Mouse (Mus musculus): ENCODE measurements at regions not wholly inside any gene's neighbourhood (a gene's known extent, or its start where the extent isn't known, plus 50 kb on each side); places are given as distances from the start of the nearest gene placed in this dataset.

DNA sequence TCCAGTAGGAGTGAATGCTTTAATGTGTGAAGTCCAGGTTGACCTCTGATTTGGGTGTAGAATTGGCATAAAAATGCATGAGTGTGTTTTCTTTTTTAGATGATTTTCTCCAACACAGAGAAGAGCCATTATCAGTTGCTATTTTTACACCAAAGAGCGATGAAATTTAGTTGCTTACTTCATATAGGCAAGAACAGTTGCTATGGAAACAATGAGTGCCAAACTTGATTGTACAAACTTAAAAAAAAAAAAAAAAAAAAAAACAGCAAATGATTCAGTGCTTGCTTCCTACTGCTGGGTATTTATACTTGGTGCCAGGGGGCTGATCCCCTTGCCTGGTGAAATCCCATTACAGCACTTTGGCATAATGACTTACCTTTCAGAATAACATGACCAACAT is 268.0 kb downstream of the Sec23a start:
- no peaks in the 10 kb centered on the region for H3K27me3 ChIP-seq (replicated peaks)
- 49% methylated on average over 1 of the region's 1 CpGs for WGBS
- H3K4me3 ChIP-seq = no peak overlapping the region
- ATAC-seq (ENCODE audit: extremely low read depth, insufficient number of reproducible peaks, low FRiP score, low TSS enrichment) = no peak
- H3K4me2 ChIP-seq = no peak overlapping the region
- H3K36me3 ChIP-seq = no peaks in the 10 kb centered on the region
- H3K4me1 ChIP-seq = peaks cover 9% of the 10 kb centered on the region
- H3K9ac ChIP-seq = no peak overlapping the region
- no peaks in the 10 kb centered on the region for H3K9me3 ChIP-seq
- no peak overlapping the region for H3K27ac ChIP-seq (replicated peaks)

DNA sequence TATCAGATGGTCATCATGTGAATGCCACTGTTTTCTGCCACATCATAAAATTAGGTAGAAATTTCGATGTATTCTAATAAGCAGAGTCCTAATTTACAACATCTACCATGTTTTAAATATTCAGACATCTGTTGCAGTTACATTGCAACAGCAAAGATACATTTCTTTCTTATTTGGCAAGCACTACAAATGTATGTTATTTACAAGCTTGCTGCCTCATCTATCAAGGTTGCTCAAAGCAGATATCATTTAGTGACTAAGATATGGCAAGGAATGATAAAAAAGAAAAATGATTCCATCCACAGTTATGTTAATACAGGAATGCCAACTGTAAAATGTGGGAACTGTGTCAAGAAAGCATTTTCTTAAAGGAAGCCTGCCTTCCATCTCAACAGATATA is 283.7 kb downstream of the Sec23a start:
- H3K9ac ChIP-seq = no peak overlapping the region
- no peaks in the 10 kb centered on the region for H3K9me3 ChIP-seq
- no peaks in the 10 kb centered on the region for H3K36me3 ChIP-seq
- no peak for ATAC-seq (ENCODE audit: extremely low read depth, insufficient number of reproducible peaks, low FRiP score, low TSS enrichment)
- 37% methylated on average over 1 of the region's 1 CpGs for WGBS
- no peak overlapping the region for H3K4me3 ChIP-seq
- H3K4me1 ChIP-seq = no peaks in the 10 kb centered on the region
- no peaks in the 10 kb centered on the region for H3K27me3 ChIP-seq (replicated peaks)
- no peak overlapping the region for H3K4me2 ChIP-seq
- no peak overlapping the region for H3K27ac ChIP-seq (replicated peaks)

DNA sequence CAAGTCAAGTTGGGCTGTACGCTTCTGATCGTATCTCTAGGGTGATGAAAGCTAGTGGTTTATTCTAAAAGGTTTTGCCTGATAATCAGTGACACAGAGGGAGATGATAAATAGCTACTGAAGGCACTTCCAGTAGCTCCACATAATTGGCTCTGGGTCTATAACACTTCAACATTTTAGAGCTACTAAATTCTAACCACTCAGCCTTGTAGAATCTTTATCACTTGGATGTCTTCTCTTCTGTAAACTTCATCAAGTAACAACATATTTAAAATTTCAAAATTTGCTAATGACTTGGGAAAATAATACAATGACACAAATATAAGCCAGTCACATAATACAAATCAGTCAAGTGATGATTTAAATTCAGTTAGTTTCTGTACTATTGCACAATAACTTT is 284.3 kb downstream of the Sec23a start:
- no peaks in the 10 kb centered on the region for H3K4me1 ChIP-seq
- H3K9me3 ChIP-seq = no peaks in the 10 kb centered on the region
- H3K4me2 ChIP-seq = no peak overlapping the region
- no peaks in the 10 kb centered on the region for H3K36me3 ChIP-seq
- no peak overlapping the region for H3K9ac ChIP-seq
- H3K4me3 ChIP-seq = no peak overlapping the region
- no peak overlapping the region for H3K27ac ChIP-seq (replicated peaks)
- 74% methylated on average over 2 of the region's 2 CpGs for whole genome bisulfite sequencing
- no peaks in the 10 kb centered on the region for H3K27me3 ChIP-seq (replicated peaks)
- no peak for ATAC-seq (ENCODE audit: extremely low read depth, insufficient number of reproducible peaks, low FRiP score, low TSS enrichment)

DNA sequence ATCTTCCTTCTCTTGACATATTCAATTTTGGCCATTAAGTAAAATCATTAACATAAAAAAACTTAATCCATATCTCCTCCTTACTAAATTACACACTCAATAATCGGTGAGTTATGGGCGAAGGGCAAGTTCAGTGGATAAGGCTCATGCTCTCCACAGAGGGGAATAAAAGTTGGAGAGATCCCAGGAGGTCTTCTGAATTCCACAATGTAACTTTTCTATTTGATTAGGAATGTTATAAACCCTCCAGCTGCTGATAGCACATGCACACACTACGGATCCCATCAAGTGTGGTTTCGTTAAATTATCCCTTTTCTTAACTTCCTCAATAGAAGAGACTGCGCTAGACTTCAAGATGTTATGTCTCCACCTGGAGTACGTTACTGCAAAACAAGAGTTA is 293.9 kb downstream of the Sec23a start:
- Histone ChIP-seq H3K4me2 (no peak overlapping the region), H3K27ac (replicated peaks) (no peak overlapping the region), H3K4me3 (no peak overlapping the region), H3K4me1 (no peaks in the 10 kb centered on the region), H3K9me3 (no peaks in the 10 kb centered on the region), H3K9ac (no peak overlapping the region), H3K36me3 (no peaks in the 10 kb centered on the region), H3K27me3 (replicated peaks) (no peaks in the 10 kb centered on the region)
- 79% methylated on average over 6 of the region's 6 CpGs for WGBS
- ATAC-seq (ENCODE audit: extremely low read depth, insufficient number of reproducible peaks, low FRiP score, low TSS enrichment) = no peak

DNA sequence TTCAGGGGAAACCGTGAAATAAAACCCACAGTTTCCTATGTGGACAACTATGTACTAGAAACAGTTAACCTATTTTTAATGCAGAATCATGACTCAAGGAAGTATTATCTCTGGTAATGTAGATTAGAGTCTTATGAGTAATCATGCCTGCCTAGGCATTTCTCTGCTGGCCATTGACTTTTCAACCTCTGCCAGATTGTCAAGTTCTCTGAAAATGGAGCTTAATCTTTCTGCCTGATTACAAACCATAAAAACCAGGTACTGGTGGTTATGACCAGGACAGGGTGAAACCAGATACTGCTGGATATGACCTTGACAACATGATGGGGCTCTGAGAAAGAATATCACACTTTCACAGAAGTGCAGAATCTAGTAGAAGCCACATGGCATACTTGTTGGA is 297.6 kb downstream of the Sec23a start:
- no peak for ATAC-seq (ENCODE audit: extremely low read depth, insufficient number of reproducible peaks, low FRiP score, low TSS enrichment)

DNA sequence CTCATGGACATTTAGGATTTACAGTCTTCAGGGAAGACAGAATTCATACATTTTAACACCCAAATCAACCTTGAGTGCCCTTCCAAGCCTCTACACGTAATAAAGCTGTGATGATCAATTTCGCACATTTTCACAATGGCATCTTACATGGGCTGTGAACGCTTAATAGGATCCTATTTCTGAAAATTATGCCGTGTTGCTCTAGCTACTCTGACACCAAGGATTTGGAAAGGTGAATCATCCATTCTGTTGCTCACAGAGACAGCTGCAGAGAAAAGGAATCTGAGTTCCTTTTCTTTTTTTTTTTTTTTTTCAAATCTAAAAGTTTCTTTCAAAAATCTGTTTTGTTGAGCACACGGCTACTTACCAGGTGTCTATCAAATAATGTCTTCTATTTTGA is 316.1 kb downstream of the Sec23a start:
- no peak for ATAC-seq (ENCODE audit: extremely low read depth, insufficient number of reproducible peaks, low FRiP score, low TSS enrichment)
- H3K4me2 ChIP-seq = no peak overlapping the region
- H3K4me1 ChIP-seq = no peaks in the 10 kb centered on the region
- no peak overlapping the region for H3K4me3 ChIP-seq
- peaks cover 4% of the 10 kb centered on the region; the same call in 1 of the 2 replicates for H3K9me3 ChIP-seq
- H3K27me3 ChIP-seq (replicated peaks) = no peaks in the 10 kb centered on the region
- no peaks in the 10 kb centered on the region for H3K36me3 ChIP-seq
- no peak overlapping the region for H3K27ac ChIP-seq (replicated peaks)
- no peak overlapping the region for H3K9ac ChIP-seq
- 81% methylated on average over 5 of the region's 5 CpGs for WGBS

More for the DNA sequence above, 297.6 kb downstream of the Sec23a start:
- Histone ChIP-seq H3K27me3 (replicated peaks) (no peaks in the 10 kb centered on the region), H3K4me2 (no peak overlapping the region), H3K4me1 (no peaks in the 10 kb centered on the region), H3K9ac (no peak overlapping the region), H3K36me3 (no peaks in the 10 kb centered on the region), H3K9me3 (no peaks in the 10 kb centered on the region), H3K4me3 (no peak overlapping the region), H3K27ac (replicated peaks) (no peak overlapping the region)
- WGBS = 60% methylated on average over 1 of the region's 1 CpGs

DNA sequence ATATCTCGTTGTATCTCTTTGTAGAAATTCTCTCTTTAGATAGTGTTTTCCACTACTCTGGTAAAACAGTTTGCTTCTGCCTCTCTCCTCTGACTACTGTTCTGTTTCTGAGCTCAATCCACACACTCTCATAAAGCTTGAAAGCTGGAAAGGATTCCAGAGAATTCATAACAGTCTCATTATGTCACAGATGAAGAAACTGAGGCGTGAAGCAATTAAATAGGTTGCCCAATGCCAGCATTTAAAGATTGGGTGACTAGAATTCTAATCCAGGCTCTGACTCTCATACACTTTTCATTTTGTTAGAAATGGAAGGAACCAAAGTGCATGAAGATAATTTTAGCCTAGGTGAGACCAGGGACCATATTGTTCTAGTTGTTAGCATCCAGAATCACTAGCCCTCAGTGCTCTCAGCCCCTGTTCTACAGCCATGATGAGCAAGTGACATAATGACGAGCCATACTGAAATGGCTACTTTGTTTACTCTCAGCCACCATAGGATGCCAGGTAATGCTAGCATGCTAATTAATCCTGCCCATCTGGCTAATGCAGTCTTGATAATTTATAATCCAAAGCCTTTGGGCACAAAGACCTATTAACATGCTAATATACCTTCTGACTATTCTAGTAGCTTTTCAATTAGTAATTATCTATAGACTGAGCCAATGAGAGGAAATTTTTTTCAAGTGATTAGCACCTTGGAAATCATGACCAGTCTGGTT is 341.7 kb downstream of the Sec23a start:
- Histone ChIP-seq H3K4me1 (no peaks in the 10 kb centered on the region), H3K4me2 (no peak overlapping the region), H3K4me3 (no peak overlapping the region), H3K9me3 (no peaks in the 10 kb centered on the region), H3K9ac (no peak overlapping the region), H3K36me3 (no peaks in the 10 kb centered on the region), H3K27ac (replicated peaks) (no peak overlapping the region), H3K27me3 (replicated peaks) (no peaks in the 10 kb centered on the region)
- no peak for ATAC-seq (ENCODE audit: extremely low read depth, insufficient number of reproducible peaks, low FRiP score, low TSS enrichment)
- WGBS = 71% methylated on average over 3 of the region's 3 CpGs

DNA sequence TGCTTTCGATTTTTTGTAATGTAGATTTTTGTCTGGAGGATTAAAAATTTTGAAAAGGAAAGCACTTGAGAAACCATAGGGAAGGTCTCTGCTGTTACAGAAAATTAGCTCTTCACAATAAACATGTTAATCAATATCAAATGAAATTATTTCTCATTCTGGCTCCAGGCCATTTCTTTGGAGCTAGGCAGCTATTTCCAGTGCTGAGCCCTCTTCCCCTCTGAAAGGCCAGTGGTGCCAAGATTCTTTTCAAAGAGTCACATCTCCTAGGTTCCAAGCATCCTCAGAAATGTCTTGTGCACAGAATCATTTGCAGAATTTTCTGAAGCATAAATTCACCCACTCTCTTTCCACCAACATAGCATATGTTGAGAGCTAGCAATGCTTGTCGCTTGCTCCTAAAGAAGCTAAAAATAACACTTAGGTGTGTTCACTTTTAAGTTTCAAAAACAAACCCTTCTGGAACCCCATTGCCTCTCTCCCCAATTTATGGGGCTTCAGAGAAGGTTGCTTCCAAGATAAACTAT is 357.2 kb downstream of the Sec23a start:
- Histone ChIP-seq H3K9ac (no peak overlapping the region), H3K4me2 (no peak overlapping the region), H3K36me3 (no peaks in the 10 kb centered on the region), H3K4me3 (no peak overlapping the region), H3K9me3 (no peaks in the 10 kb centered on the region), H3K4me1 (no peaks in the 10 kb centered on the region), H3K27me3 (replicated peaks) (no peaks in the 10 kb centered on the region), H3K27ac (replicated peaks) (no peak overlapping the region)
- WGBS = 78% methylated on average over 2 of the region's 2 CpGs
- no peak for ATAC-seq (ENCODE audit: extremely low read depth, insufficient number of reproducible peaks, low FRiP score, low TSS enrichment)

DNA sequence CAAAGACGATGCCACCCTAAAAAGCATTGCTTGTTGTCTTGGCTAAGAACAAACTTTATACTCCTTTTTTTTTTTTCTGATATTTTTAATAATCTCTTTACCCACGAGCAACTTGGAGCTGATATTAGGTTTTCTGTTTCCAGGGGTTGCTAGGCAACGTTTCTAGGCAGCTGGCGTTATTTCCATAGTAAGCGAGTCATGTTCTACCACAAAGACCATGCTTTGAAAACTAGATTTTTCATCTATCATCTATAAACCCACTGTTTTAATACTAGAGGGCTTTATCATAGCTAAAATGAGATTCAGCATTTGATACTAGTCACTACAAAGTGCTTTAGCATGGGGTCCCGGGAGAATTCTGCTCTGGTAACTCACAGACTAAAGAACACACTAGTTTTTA is 358.1 kb downstream of the Sec23a start:
- H3K9me3 ChIP-seq = no peaks in the 10 kb centered on the region
- no peak for ATAC-seq (ENCODE audit: extremely low read depth, insufficient number of reproducible peaks, low FRiP score, low TSS enrichment)
- WGBS = 72% methylated on average over 6 of the region's 6 CpGs
- H3K9ac ChIP-seq = no peak overlapping the region
- no peaks in the 10 kb centered on the region for H3K27me3 ChIP-seq (replicated peaks)
- no peaks in the 10 kb centered on the region for H3K4me1 ChIP-seq
- no peak overlapping the region for H3K27ac ChIP-seq (replicated peaks)
- no peaks in the 10 kb centered on the region for H3K36me3 ChIP-seq
- H3K4me3 ChIP-seq = no peak overlapping the region
- no peak overlapping the region for H3K4me2 ChIP-seq

DNA sequence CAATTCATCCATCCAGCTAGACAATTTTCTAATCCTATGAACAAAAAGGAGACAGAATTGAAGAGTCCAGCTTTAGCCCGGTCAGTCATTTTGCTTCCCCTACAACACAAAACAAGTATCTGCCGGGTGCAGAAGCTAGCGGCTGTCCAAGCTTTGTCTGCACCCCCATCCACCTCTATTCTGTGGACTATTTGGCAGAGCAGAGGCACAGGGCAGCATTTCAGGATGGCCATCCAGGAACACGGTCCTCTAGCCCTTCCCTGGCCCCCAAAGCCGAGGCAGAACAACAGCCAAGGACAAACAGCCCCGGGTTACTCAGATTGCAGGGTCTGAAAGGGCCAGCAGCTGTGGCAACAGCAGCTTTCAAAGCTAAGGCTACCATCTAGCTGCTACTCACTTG is 358.6 kb downstream of the Sec23a start:
- ATAC-seq (ENCODE audit: extremely low read depth, insufficient number of reproducible peaks, low FRiP score, low TSS enrichment) = no peak
- Histone ChIP-seq H3K4me2 (no peak overlapping the region), H3K36me3 (no peaks in the 10 kb centered on the region), H3K9ac (no peak overlapping the region), H3K4me3 (no peak overlapping the region), H3K9me3 (no peaks in the 10 kb centered on the region), H3K27ac (replicated peaks) (no peak overlapping the region), H3K4me1 (no peaks in the 10 kb centered on the region), H3K27me3 (replicated peaks) (no peaks in the 10 kb centered on the region)
- WGBS = 71% methylated on average over 6 of the region's 6 CpGs

DNA sequence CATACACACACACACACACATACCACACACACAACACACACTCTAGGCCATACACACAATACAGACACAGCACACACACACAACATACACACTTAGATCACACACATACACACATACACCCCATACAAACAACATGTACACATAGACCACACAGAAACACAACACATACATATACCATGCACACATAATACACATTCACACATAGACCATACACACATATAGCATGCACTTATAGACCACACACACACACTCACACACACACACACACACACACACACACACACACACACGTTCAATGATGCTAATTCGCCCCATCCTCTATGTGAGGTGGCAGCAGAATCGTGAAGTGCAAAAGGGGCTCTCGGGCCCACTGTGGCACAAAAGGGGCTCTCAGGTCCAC is 359.1 kb downstream of the Sec23a start:
- ATAC-seq (ENCODE audit: extremely low read depth, insufficient number of reproducible peaks, low FRiP score, low TSS enrichment) = no peak
- Histone ChIP-seq H3K27me3 (replicated peaks) (no peaks in the 10 kb centered on the region), H3K27ac (replicated peaks) (no peak overlapping the region), H3K9me3 (no peaks in the 10 kb centered on the region), H3K4me1 (no peaks in the 10 kb centered on the region), H3K9ac (no peak overlapping the region), H3K4me2 (no peak overlapping the region), H3K4me3 (no peak overlapping the region), H3K36me3 (no peaks in the 10 kb centered on the region)
- 80% methylated on average over 4 of the region's 4 CpGs for WGBS

DNA sequence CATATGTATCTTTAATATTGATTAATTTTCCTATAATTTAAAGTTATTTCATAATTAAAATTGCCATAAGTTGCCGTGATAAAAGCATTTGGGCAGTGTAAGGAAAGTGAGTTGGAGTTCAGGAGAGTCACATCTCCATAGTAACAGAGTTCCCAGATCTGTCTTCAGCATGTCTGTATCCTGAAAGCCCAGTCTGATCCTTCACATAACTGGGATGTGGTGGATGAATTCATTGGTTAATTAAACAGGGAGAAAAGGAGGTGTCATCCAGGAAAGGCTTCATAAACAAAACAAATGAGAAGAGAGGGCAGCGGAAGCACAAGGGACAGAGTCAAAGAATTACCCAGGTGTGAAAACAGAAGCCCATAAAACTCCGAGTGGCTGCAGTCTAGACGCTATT is 363.5 kb downstream of the Sec23a start:
- Histone ChIP-seq H3K27ac (replicated peaks) (no peak overlapping the region), H3K9ac (no peak overlapping the region), H3K27me3 (replicated peaks) (no peaks in the 10 kb centered on the region), H3K4me2 (no peak overlapping the region), H3K4me1 (no peaks in the 10 kb centered on the region), H3K4me3 (no peak overlapping the region), H3K36me3 (no peaks in the 10 kb centered on the region), H3K9me3 (no peaks in the 10 kb centered on the region)
- ATAC-seq (ENCODE audit: extremely low read depth, insufficient number of reproducible peaks, low FRiP score, low TSS enrichment) = no peak
- WGBS = 48% methylated on average over 4 of the region's 4 CpGs
